Mouse (Mus musculus): ENCODE data around the gene Ubl3.

Ubl3 gene

GRCm38 (mm10) chr5:148552187-148553071 lies at the start of gene Ubl3:
Ubl3 (minus strand) TSS chr5:148552789.
- peak; percentile 98 for DNase-seq (ENCODE audit: low read depth, low spot score)

DNA sequence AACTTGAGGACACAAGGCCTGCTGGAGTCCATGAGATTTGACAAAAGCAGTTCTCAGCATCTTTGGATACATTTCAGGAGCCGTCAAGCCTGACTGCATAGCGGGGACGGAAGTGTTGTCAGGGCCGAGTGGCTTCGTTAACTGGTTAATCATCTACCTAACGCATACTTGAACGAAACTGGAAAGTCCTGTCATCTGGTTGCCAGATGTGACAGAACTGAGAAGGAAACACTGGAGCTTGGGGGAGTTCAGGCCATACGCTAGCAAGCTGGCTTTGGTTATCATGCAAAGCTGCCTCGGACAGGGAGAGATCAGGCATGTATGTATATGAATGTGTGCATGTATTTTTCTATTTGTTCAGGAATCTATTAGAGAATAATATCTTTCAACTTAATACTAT lies 45.8 kb upstream of the Ubl3 start:
- peak; percentile 93 for DNase-seq (ENCODE audit: low read depth, low spot score)

- no peak for DNase-seq (ENCODE audit: low read depth, low spot score)
These were observed 43.6 kb upstream of the Ubl3 start for GRCm38 (mm10) chr5:148596086-148596753.

GRCm38 (mm10) chr5:148595459-148595751 lies 42.8 kb upstream of the Ubl3 start:
- DNase-seq (ENCODE audit: low read depth, low spot score), result no peak

DNA sequence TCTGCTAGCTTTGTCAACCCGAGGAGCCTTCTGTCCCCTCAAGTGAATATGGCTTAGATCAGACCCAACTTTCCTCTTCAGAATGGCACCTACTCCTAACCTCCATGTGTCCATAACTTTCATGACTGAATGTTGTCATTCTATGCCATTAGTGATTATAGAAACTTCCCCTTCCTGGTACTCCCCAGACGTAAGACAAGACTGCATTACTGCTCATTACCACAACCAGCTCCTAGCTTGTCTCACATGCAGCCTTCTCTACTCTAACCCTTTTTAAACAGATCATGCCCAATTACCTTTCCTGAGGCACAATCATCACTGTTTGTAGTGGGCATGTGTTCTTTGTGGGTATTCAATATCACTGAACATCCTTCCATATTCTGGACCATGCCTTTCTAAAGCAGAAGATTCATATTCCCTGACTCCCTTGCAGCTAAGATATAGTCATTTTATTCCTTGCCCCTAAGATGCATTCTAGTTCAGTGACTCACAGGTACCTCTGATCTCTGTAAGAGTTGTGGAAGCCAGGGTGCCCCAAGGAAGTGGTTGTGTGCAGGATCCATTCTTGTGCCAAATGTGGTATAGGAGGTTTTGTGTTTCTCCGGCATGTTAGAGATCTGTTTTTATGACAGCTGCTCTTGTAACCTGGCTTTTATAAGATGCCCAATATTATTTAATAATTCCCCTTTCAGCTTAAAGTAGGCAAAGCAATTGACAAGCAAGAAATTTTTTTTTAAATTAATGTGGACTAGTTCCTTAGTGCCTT lies 42.3 kb upstream of the Ubl3 start:
- no peak for DNase-seq (ENCODE audit: low read depth, low spot score)

- DNase-seq (ENCODE audit: low read depth, low spot score), result no peak
These were observed 41.0 kb upstream of the Ubl3 start for GRCm38 (mm10) chr5:148593607-148594006.

DNA sequence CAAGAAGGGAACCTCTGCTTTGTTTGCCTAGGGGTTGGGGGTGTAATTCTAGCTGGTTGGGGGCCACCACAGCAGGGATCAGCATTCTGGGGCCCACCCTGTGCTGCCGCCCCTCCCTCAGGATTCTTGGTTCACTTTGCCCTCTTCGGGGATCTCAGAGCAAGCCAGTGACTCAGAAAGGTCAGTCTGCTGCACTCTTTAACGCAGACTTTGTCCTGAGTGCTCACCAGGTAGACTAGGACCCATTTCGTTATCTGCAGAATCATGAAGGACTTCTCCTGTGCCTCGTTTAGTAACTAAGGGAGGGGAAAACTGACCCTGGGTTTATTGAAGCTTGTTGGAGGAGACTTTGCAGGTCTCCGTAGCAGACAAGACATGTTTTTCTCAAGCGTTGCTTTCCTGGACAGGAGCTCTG lies 38.9 kb upstream of the Ubl3 start:
- no peak for DNase-seq (ENCODE audit: low read depth, low spot score)

DNA sequence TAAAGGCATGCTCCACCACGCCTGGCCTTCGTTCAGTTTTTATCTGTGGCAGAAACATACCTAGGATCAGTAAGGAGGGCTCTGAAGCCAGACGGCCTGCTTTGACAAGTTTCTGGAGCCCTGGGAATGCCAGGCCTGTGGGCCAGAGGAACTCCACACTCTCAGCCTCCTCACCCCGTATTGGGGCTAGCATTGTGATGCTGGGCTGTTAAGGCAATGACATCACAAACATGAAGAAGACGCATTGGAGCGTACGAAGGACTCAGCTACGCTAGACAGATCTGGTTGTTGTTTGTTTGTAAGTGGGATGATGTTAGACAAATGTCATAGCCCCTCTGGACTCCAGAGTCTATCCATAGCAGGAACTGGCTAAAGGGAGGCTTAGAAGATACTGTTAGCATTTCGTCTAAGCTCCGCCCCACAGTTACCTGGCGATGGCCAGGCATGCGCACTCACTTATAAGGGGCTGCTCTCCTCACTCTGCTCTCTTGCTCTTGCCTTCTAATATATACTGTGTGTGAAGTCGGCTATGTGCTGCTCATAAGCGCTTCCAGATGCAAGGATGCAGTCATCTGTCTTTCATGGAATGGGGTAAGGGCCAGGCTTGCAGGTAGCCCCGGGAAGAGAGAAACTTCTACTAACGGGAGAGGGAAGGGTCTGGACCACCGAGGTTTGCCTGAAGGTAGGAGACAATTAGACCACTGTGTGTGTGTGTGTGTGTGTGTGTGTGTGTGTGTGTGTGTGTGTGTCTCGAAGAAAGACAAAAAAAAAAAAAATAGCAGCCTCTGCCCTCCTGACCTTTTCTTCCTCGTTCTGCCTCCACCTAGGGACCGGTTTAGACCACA lies 38.2 kb upstream of the Ubl3 start:
- DNase-seq (ENCODE audit: low read depth, low spot score), result peak; percentile 48

GRCm38 (mm10) chr5:148588987-148589386 lies 36.4 kb upstream of the Ubl3 start:
- DNase-seq (ENCODE audit: low read depth, low spot score), result no peak

- DNase-seq (ENCODE audit: low read depth, low spot score), result no peak
These were observed 35.6 kb upstream of the Ubl3 start for GRCm38 (mm10) chr5:148588142-148588650.

GRCm38 (mm10) chr5:148580388-148580985 lies 27.9 kb upstream of the Ubl3 start:
- no peak for DNase-seq (ENCODE audit: low read depth, low spot score)

GRCm38 (mm10) chr5:148579156-148579555 lies 26.6 kb upstream of the Ubl3 start:
- DNase-seq (ENCODE audit: low read depth, low spot score), result no peak

DNA sequence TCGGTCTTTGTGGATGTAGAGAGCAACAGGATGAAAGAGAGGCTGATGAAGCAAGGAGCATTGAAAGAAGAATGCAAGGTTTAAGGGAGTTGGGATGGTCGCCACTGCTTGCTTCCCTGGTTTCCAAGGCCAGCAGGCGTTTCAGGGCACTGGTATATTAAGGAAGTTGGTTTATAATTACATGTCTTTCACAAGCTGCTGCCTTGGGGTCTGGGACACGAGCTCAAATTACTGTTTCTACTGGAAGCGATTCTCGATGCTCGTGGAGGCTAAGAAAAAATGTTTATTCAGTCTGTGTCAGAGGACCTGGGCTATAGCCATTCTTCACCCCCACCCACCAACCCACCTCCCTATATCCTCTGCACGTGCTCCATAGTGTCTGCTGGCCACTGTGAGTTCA lies 25.8 kb upstream of the Ubl3 start:
- DNase-seq (ENCODE audit: low read depth, low spot score), result no peak

GRCm38 (mm10) chr5:148577278-148577677 lies 24.7 kb upstream of the Ubl3 start:
- DNase-seq (ENCODE audit: low read depth, low spot score), result no peak

DNA sequence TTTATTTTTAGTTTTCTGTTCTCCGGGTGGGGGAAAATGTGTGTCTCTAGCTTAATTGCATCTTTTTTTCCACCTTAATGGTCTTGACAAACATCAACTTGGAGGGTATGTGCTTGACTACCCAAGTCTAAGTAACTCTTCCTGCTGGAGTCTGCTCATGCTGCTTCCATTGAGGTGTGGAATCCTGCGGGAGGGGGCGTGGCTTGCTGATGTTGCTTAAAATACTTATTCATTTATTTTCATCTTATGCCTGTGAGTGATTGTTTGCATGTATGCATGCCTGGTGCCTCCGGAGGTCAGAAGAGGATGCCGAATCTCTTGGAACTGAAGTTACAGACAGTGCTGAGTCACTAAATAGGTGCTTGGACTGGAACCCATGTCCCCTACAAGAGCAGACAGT lies 22.6 kb upstream of the Ubl3 start:
- DNase-seq (ENCODE audit: low read depth, low spot score), result no peak

DNA sequence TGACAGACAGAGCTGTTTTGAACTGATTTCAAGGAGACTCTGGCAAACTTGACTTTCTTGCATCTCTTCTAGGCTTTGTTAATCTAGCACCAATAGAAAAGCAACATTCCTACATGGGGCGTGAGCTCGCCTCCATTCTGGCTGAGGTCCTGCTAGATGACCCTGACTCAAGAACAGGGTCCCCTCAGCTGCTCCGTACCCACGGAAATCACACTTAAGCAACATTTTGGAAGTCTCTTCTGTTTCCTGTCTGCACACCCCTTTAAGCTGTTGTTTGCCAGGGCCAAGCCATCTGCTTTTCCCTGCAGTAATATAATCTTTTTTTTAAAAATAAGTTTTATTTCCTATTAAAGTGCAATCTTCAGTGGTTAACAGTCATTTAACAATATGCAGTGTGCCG lies 20.1 kb upstream of the Ubl3 start:
- DNase-seq (ENCODE audit: low read depth, low spot score), result no peak

DNA sequence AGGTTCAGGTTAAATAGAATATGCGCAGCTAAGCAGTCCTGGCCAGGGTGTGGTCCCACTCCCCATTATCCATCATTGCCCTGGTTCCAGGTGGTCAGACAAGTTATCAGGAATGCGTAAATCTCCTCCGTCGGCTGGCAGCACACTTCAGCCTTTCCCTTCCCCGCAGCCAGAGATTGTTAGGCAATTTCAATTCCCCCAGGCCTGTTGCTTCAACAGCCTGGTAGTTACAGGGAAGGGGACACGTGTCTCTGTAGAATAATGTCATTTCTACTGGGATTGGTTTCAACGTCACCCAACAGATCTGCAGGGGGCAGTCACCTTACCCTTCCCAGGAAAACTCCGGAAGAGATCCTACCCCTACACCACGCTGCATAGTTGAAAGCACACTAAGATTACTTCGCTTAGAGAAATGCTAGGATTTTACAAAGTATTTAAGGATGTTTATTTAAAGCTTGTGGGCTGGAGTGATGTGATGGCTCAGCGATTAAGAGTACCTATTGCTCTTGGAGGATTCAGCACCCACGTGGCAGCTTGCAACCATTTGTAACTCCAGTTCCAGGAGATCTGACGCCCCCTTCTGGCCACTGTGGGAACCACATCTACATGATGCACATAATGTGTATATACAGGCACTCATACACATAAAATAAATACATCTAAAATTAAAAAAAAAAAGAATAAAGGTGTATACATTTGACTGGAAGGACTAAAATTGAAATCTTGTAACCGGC lies 18.1 kb upstream of the Ubl3 start:
- DNase-seq (ENCODE audit: low read depth, low spot score), result no peak

DNA sequence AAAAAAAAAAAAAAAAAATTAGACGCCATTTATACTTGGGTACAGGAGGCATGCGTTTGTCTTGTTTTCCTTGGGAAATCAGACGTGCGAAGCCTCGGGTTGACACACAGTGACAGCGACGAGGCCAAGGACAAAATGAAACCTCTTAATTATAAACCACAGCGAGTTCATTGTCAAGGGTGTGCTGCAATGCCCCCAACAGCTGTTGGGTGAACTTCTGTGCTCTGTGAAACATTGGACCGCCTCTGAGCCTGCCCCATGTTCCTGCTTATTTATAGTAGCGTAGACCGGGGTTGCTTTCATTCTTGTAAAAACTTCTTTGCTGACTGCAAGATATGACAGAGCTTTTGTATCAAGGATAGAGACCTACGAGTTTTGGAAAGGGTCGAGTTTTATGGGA lies 16.9 kb upstream of the Ubl3 start:
- DNase-seq (ENCODE audit: low read depth, low spot score), result no peak

DNA sequence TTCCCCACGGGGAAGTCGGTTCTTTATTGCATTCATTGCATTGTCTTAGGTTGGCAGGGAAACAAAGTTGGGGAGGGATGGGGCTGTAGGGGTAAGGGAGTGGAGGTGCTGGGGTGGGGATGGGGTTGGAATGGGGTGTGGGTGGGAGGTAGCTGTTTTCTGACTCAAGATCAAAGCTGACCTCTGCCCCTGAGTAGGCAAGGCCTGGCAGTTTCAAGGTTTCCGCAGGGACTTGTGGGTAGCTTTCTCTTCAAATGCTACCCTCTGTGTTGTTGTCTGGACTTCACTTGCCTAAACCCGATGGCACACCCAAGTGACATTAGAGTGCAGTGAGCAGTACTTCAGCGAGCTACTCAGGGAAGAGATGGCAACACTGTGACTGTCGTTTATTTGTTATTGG lies 13.0 kb upstream of the Ubl3 start:
- no peak for DNase-seq (ENCODE audit: low read depth, low spot score)

- no peak for DNase-seq (ENCODE audit: low read depth, low spot score)
These were observed 11.5 kb upstream of the Ubl3 start for GRCm38 (mm10) chr5:148564073-148564472.
